Mouse (Mus musculus) cerebellum, postnatal 10 days (tissue): ENCODE results near the gene Cldn12.

Source experiments
- DNase-seq, 2 experiments: peaks; one replicate each; pipeline ENCODE4 v3.0.0; 2021; ENCODE audit warnings: mixed read lengths in 2 of 2

The Cldn12 gene

DNA sequence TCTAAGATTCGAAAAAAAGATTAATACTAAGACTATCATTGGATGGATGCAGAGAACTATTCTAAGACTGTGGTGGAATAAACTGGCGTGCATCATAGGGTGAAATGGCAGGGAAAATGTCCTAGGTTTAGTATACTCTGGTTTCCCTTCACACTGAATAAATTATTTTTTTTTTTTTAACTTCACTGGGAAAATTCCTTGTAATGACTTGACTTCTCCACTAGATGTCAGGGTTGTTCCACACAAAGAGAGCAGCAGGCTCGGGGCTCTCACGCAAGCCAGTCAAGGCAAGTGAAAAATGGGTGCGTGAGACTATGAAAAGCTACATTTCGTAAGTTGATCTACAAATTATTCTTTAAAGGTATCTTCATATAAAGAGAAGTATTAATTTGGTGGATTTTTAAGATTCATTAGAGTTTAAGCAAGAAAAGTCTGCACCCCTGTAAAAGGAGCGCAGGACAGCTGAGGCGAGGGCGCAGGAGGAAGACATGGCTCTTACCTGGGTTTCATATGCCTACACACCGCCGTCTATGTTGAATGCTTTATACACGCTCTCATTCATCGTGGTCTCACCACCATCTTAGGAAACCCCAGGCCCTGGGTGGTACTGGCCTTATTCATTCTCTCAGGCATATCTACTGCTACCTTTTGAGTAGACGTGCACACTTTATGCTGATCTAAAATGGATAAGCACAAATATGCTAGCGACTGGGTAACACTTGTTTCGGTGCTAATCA lies 20.3 kb downstream of the Cldn12 start:
- DNase-seq = peak; percentile 57 to 74

DNA sequence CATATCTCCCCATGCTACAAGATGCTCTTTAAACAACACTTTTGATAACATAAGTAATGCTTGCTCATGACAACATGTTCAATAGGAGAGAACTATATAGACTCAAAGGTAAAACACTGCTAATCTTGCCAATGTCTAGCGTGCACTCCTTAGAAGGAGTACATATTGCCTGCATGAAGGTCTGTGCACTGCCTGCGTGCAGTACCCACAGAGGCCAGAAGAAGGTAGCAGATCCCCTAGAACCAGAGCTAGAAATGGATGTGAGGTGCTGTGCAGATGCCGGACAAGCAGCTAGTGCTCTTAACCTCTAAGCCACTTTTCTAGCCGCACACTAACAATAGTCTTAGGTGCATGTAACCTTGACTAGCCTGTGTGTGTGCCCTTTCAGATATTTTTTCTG lies 22.6 kb downstream of the Cldn12 start:
- no peak for DNase-seq

DNA sequence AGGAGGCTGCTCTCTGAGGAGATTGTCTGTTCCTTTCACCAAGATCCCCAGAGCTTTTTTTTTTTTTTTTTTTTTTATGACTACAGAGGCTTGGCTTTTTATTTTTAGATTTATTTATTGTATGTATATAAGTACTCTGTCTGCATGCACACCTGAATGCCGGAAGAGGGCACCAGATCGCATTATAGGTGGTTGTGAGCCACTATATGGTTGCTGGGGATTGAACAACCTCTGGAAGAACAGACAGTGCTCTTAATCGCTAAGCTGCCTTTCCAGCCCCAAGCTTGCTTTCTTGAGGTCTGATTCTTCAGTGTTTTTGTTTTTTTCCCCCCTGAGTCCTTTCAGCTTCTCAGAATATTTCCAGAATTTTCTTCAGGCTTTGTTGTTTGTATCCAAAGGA lies 28.7 kb downstream of the Cldn12 start:
- DNase-seq = no peak

DNA sequence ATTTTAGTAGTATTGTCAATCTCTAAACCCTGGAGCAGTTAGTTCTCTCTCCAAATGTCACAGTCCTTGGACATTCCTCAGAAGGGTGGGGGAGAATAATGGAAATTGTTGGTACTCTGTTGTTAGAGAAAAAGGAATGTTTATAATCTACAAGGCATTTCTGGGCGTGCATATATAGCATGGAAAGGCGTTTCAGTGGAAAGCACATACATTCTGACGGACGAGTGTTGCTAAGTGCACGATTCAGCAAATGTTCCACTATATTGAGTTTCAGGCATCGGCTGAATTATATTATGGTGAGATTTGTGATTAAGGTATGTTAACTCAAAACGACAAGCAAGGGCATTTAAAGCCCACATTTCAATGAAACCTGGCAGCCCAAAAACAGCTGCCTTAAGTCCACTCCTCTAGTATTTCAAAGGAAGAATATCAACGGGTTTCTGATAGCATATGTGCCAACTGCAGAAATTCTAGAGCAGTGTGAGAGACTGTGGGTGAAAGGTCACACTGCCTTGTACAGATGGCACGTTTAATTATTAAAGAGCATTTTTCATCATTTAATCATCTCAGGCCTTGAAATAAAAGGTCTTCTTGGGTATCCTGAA lies 31.4 kb downstream of the Cldn12 start:
- DNase-seq = no peak

DNA sequence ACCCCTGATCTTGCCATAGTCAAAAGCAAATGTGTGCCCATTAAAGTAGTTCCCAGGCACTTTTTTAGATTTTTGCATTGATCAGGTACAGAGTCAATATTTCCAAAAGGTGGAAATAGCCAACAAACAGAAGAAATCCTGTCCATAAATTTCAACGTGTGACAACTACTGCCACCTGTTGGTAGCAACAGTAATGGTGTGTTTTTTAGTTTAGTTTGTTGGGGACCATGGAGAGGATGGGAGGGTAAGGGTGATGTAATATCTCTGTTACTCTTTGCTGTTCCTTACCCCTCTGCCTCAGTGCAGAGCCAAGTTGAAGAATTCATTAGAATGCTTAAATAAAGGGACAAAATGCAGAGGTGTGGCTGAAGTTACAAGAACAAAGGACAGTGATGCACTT lies 33.1 kb downstream of the Cldn12 start:
- peak; percentile 45 to 67 for DNase-seq

DNA sequence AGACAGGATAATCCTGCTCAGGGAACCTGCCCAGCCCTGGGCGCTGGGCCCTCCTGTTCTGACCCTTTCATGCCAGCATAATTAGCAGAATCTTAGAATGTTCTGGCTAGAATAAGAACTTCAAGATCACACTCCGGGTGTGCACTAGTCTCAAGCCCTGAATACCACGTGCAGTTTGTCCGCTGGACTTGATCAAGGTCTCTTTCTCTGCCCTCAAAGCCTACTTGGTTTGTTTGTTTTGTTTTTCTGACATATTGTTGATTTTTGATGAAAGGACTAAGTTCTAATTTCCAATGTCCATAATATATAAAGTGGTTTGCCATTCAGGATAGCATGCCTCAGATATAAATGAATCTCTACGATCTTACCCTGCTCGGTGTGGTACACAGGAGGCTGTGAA lies 35.7 kb downstream of the Cldn12 start, which contains the start of gene 1700015F17Rik:
TSS of gene 1700015F17Rik (minus strand) at position 101 of the 400 bp plus-strand sequence.
- DNase-seq = peak; percentile 15 to 17

DNA sequence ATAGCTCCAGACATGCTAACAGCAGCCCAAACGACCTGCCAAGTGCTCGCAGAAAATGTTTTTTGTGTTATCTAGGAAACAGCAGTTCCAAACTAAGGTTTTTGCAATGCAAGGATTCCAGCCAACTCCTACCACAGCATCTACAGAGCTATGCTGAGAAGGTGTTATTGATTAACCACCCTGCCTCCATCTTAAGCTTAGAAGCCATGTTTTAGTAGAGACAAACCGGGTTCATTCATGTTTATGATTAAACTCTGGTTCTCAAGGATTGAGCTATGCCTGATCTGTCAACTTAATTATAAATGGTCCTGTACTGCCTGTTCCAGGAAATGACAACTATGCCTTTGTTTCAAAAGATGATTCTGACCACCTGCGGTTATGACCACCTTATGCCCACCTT lies 38.6 kb downstream of the Cldn12 start:
- DNase-seq = no peak

DNA sequence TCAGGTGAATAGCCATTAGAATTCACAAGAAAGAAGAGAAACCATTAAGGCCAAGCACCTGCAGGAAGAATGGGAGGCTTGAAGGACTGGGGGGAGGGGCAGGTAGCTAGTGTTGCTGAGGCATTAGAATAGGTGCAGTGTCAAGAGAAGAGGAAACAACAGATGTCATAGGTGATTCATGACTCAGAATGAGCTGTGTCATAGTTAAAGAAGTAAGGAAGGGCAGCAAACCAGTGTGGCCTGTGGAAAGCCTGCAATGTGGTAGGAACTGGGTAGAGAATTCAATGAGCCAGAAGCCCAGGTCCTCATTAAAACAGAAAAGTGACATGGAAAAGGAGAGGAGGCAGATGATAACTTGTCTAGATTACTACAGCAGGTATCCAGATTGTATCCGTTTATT lies 49.5 kb downstream of the Cldn12 start:
- no peak for DNase-seq
